Mouse (Mus musculus): ENCODE results near the gene Zfp169. TPM values are rescaled to one million over a fixed set of nuclear protein-coding genes. Genes with fewer than 3 reads are reported as not detected.

Zfp169 gene
- total RNA-seq (2023), result 41.7 TPM

DNA sequence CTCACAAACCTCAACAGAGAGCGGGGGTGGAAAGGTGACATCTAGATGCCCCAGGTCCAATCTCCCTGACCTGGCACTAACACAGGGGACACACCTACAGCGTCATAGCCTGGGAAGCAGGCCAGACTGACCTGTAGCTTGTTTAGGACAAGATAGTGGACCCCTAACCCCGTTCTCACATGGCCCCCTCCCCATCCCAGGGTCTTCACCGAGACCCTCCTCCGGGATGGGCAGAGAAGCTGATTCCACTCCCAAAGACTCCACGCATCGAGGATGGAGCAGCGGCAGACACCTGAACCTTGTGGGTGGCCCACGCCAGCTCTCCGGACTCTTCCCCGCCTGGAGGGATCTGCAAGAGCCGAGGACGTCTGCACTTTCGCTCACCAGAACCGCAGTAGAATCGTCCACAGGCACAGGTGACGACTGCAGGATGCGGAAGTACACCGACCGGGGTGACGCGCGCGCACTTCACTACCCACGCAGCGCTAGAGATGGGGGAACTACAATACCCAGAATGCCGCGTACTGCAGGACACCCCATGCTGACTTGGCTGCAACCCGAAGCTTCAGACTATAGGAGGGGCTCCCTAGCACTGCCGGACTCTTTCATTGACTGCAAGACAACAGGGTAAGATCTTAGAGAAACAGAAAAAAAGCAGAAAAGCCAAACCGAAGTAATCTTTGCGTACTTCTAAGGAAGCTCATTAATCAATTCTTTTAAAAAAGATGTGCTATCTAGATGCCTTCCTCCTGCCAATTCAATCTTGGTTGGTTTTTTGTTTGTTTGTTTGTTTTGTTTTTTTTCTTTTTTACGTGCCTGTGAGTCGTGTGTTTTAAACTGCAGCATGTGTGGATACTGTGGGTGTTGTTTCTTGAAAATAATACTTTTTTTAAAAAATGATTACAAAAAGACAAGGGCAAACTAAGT lies at the start of gene Zfp169, which contains the start of gene A830005F24Rik:
Gene Zfp169 (minus strand): TSS at position 449 of the 927 bp plus-strand sequence.
Gene A830005F24Rik (plus strand): TSS at position 568 of the 927 bp plus-strand sequence.

Other genes with a start within 250 kb of the Zfp169 start
- gene A830005F24Rik, start 119 bp upstream of the Zfp169 start, total RNA-seq (2023), result 1.8 TPM
- 5.6 TPM for gene Ptpdc1, start 112.2 kb upstream of the Zfp169 start, total RNA-seq (2023)
- not detected for gene Barx1, start 149.5 kb upstream of the Zfp169 start, total RNA-seq (2023)

All from CD4-positive naive resting alpha-beta T cell, adult 76 days (primary cell).